Mouse (Mus musculus): ENCODE measurements around the gene Desi1.
"Not testable (repeated sequence)": the region's sequence is repeated elsewhere in the genome, so short reads cannot be mapped to it uniquely, and the experiment has no call there.

The Desi1 gene

DNA sequence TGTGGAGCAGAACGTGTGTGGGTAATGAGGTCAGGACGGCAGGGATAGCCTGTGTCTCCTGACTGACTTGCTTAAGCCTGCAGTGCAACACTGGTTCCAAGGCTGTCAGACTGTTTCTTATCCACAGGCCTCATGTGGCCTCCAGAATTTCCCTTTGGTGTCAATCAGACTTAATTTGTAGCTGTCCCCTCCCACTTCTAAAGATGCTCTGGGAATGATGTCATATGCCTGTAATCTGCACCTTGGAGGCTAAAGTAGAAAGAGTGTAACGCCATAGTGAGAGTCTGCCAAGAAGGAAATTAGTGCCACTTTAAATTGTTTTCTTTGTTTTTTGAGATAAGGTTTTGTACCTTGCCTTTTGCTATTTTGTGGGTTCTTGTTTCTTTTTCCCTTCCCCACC lies 14.4 kb downstream of the Desi1 start:
- no peak for DNase-seq (ENCODE audit: low read depth, low spot score)

DNA sequence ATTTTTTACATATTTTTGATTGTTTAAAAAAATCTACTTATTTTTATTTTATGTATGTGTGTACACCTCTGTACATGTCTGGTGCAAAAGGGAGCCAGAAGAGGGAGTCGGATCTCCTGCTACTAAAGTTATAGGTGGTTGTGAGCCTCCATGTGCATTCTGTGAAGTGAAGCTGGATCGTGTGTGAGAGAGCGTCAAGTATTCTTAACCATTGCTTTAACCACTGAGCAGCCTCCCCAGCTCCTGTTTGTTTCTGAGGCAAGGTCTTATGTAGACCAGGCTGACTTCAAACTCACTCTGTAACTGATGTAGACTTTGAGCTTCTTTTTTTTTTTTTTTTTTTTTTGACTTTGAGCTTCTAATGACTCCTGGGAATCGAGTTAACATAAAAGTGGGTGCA lies 16.2 kb downstream of the Desi1 start:
- peak; percentile 14 for DNase-seq (ENCODE audit: low read depth, low spot score)

DNA sequence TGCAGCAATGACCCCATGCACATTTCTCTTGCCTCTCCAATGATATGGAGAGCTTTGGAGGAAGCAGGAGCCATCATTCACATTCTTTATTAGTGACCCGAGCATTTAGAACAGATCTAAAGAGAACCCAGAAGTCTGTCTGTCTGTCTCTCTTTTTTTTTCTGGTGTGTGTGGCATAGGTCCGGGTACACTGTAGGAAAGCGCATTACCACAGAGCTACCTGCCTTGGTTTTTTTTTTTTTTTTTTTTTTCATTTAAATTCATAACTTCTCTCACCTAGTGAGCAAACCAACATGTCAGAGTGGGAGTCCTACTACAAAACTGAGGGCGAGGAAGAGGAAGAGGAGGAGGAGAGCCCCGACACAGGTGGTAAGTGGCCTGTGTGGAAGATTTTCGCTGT lies 16.8 kb downstream of the Desi1 start:
- no peak for DNase-seq (ENCODE audit: low read depth, low spot score)

DNA sequence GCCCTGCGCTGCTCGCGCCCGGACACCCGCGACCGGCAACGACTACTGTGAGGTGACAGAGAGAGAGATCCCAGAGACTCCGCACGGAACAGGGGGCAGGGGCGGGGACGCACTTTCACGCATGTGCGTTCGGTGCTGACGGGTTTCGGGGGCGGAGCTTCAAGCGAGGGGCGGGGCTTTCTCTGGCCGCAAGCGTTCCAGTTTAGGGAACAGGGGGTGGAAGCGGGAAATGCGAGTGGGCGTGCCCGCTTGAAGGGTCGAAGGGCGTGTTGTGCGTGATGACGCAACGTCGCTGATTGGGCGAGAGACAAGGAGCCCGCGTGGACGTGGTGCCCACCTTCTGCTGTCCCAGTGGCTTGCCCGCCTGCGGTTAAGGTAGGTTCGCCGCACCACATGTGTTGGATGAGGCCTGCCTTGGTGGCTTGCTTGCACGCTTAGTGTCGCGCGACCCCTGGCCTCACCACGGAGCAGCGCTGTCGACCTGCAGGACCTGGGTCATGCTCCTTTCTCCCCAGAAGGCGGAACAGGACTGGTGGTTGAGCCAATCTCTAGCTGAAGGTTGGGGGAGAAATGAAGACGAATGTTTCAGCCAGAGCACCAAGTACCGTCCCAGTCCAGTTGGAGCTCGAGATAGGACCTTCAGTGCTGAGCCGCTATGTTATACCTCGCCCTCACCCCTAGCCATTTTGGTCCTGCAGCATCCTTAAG lies 17.4 kb downstream of the Desi1 start:
- peak; percentile 99 for DNase-seq (ENCODE audit: low read depth, low spot score)

DNA sequence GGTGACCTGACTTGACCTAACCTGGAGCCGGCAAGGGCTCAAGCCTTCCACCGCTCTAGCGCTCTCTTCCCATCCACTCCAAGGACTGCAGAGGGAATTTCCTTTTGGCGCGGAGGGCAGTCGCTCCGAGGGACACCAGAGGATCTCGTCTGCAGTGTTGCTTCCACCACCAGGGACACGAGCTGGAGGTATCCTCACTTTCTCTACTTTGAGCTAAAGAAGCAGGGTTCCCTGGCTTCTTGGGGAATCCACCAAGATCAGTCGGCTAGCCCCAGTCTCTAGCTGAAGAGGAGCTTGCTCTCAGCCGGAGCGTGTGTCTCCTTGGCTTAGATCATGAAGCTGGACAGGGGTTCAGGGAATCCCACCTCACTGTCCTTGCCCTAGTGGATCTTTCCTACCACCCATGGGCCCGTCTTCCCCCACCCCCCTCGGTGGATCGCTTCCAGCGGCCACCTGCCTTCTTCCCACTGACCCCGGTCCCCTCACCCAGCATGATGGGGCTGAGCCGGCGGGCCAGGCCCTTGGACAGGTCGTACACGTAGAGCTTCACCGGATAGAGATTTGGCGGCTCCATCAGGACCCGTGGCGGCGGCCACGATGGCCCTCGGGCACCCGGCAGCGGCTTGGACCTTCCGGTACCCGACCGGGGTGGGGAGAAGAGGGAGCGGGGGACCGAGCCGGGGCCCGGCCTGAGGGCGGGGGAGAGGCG lies 18.1 kb downstream of the Desi1 start:
- peak; percentile 54 for DNase-seq (ENCODE audit: low read depth, low spot score)

DNA sequence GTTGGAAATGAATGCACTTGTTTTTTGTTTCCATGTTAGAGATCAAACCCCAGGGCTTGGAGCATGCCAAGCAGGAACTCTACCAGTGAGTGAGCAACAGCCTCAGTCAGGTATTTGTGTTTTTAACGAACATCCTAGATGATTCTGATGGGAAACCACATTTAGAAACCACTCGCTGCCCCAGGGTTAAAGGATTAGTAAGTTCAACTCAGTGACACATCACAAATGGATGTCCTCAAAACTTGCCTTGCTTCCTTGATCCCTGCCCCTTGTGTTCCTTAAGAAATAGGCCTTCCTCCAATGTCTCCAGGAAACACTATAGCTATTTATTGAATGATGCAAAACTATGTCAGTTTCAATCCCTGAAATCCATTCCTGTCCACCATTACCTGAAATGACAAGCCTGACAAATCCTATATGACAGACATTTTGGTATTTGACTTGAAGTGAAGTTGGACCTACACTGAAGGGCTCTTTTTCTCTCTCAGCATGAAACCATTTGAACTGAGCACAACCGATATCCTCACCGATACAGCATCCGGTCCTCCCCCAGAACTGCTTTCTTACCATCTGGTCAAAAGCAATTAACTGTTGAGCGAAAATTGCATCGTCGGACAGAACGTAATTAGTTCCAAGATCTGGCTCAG lies 18.8 kb downstream of the Desi1 start:
- DNase-seq (ENCODE audit: low read depth, low spot score) = peak; percentile 45

DNA sequence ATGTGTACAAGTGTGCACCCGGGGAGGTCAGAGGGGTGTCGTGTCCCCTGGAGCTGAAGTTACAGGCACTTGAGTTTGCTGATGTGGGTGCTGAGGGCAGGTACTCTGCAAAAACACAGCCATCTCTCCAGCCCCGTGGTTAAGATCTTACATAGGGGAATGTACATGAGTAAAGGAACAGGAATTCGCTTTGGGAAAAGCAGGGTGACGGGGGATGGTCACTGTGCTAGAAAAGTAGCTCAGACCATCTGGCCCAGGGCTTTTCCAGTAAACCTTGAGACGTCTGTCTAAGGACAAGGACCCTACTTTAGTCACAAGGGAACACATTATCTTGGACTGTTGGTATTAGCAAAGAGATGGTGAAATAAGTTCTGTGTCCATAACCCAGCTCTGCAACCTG lies 21.7 kb downstream of the Desi1 start:
- no peak for DNase-seq (ENCODE audit: low read depth, low spot score)

DNA sequence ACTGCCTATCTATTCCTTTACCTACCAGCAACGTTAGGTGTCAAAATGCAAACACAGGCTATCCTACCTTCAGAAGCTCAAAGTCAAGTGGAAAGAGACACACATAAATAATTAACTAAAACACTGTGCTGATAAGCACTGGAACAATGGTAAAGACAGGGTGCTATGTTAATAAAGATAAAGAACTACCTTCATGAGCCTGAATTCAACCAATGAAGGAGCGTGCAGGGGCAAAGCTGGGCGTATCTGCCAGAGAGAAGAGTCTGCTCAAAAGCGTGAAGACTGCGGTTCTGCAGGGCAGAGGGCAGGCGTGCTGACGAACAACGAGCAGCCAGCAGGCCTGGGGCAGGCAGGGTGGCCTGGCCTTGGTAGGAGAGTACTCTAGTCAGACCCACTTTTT lies 29.4 kb downstream of the Desi1 start:
- DNase-seq (ENCODE audit: low read depth, low spot score) = no peak

DNA sequence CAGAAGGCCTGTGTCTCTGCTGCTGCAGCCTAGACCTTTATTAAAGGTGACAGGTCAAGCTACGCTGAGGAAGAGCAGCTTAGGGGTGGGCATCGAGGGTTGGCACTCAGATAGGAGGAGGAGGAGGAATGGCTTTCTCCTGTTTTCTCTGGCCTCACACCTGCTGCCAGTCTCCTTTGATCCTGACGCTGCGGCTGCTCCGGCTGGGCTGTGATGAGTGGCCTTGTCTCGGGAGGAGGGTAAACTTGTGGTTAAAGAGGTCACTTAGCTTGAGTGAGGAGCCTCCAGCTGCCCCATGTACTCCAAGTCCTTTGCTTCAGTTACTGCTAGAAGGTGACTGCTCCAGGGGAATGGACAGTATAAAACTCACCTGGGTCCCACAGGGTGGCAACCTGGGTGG lies 39.7 kb downstream of the Desi1 start:
- DNase-seq (ENCODE audit: low read depth, low spot score) = no peak

DNA sequence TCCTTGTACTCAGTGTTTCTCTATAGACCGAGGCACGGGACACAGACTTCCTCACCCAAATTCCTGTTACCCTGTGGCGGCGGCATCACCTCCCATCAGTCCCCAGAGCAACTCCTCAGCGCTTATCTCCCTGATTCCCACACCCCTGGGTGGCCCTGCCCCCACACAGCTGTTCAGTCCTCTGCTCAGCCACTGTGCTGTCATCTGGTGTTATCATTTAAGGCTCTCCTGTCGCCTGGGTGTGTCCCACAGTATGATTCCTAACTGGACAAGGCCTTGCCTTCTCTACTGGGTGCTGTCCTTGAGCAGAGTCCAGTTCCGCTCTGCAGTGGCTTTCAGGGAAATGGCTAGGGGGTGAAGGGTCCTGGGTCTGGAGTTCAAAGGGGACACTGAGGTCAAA lies 43.1 kb downstream of the Desi1 start:
- DNase-seq (ENCODE audit: low read depth, low spot score) = no peak

DNA sequence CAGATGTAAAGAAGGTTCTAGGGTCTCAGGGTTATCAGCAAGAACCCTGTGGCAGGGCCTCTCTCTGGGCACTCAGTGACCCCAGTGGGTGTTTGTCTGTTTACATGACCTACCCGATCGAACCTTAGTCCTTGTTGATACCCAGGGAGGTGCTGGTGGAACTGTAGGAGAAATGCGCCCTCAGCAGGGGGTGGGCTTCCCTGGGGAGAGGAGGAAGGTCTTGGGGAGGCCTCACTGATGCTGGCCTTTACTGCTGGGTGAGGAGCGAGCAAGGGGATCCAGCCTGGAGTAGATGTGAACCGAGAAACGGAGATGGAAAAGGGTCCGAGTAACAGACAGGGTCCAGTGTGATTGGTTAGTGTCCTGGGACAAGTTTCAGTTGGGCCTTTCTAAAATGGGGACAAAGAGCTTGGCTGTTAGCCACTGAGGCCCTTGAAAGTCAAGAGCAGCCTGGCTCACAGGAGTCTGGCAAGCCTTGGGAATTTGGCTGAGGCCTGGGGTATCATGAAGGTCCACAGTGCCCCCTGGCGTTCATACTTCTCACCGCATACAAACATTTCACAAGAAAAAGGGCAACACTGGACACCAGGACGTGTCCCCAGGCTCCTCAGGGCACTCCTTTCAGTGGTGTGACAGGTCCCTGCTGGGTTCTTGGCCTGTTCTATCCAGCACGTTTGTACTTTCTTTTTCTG lies 44.1 kb downstream of the Desi1 start:
- DNase-seq (ENCODE audit: low read depth, low spot score) = peak; percentile 85

DNA sequence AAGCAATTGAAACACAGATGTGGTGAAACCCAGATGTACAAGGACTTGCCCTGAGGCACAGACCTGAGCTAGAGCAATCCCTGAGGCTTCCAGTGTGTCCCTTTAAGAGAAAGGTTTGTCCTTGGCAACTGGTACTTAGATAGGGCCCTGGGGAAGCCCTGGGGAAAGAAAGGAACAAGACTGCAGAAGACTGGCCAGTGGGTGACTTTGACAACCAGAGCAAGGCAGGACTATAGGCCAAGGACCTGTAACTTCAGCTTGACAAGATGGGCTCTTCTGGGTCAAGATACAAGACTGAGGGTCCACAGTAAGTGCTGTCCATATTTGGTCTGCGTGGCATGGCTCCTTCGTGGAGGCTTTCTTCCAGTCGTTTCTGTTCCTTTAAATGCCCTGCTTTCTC lies 46.0 kb downstream of the Desi1 start, which contains the start of gene Xrcc6:
Gene Xrcc6 (plus strand): TSS at position 190 of the 400 bp plus-strand sequence.
- DNase-seq (ENCODE audit: low read depth, low spot score) = no peak

DNA sequence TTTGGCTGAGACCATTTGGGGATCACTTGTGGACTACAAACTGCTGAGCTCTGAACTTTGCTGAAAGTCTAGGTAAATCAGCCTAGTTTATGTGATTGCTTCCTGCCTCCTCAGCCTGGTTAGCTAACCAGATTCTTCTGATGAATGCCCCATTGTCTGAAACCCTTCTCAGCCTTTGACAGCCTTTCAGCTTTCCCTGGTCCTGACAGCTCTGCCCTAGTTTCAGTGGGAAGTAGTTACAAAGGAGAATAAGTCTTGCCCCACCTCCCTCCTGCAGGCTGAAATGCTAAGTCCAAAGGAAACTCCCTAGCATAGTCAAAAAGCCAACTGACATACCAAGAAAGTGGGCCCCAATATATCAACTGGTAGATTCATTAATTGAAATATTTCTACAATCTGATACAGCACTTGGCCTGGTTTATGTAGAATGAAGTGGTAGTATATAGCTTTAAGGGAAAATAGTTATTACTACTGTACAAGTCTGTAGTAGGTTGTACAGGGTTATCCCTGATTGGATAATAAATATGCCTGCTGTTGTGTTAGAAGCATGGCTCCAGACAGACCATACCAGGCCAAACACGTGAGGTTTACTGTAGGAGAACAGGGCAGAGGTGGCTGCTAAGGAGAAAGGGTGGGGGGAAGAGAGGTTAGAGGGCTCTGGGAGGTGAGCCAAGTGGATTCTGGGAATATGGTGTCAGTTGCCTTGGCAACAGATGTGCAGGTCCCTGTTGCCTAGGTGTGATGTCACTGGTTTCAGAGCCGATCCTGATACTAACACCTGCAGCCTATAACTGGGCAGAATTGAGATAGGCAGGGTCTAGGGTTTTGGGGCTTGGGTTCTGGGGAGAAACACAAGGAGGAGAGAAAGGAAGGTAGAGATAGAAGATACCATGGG lies 48.1 kb downstream of the Desi1 start:
- DNase-seq (ENCODE audit: low read depth, low spot score) = no peak

DNA sequence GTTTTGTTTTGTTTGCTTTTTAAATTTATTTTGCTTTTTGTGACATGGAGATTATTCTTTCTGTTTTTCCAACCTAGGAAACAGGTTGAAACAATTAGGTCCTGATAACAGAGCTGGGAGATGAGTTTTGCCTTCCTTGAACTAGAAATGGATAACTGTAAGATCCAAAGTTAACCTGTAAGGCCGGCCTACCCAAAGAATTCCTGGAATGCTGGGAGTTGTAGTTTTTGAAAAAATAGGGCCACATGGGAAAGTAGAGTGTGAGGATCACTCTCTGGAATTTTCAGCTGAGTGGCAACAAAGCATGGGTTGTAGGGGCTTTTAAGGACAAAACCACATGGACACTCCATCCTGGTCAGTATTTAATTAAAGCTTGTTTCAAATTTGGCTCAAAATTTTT lies 51.5 kb downstream of the Desi1 start:
- DNase-seq (ENCODE audit: low read depth, low spot score) = no peak

DNA sequence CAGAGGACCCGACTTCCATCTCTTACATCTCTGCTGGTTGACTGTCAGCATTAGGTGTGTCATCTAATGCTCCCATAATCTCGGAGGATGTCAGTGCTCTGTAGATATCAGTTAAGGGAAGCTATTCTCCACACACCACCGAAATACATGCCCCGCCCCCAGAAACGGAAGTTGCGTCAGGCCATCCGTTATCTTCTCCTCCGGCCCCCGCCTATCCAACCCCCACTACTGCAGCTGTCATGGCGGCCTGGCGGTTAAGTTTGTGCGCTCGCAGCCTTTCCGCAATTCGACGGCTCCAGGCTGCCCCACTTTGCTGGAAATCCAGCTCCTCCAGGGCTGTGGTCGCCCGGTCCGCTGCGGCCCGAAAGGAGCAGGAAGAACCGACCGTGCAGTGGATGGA lies 53.3 kb downstream of the Desi1 start, which contains the start of gene 1700029P11Rik:
Gene 1700029P11Rik (plus strand): TSS at position 220 of the 400 bp plus-strand sequence.
- DNase-seq (ENCODE audit: low read depth, low spot score) = no peak

DNA sequence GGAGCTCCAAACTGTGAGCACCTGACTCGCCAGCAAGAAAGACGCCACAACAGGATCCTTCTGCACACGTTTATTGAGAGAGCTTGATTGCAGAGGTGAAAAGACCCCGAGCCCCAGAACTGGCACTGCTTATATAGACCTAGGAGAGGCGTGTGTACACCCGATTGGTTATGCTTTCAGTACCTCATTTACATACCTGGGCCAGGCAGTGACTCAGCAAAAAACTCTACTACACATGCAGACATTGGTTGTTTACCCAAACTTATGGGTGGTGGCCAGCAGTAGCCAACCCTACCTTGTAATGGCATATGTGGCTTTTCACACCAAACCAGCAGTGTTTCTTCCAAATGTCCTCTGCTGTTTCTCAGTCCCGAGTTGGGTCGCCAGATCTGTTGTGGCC lies 58.5 kb downstream of the Desi1 start:
- DNase-seq (ENCODE audit: low read depth, low spot score) = not testable (repeated sequence)

DNA sequence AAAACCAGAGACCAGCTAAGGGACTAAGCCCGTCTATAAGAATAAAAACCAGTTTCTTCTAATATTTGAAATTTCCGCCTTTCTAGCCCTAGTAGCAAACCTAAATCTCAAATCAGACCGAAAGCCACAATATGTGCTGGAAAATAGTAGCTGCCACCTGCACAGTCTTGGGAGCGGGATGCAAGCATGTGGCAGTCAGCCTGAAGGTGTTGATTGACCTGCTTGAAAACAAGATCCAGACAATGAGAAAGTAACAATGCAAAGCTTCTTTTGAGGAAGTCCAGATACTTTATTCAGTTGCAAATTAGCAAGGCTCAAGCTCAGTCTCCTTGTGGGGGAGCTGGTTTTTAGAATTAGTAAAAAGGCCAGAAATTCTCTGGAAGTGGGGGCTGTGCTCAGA lies 63.2 kb downstream of the Desi1 start:
- DNase-seq (ENCODE audit: low read depth, low spot score) = not testable (repeated sequence)

DNA sequence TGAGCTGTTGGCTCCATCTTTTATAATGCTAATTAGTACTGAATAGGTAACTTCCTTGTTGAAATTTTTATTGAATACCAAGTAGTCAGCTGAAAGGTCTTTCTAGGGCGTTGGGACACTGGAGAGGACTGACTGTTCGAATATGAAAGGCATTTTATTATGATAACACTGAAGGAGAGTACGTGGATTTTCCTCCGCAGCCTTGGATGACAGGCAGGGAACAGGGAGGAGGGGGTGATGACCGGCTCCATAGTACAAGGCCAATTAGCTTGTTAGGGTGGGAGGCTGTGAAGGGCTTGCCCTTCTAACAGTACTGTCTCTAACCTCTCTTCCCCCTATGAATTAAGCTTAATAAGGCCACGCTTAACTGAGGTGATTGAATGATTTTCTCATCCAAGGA lies 64.0 kb downstream of the Desi1 start:
- not testable (repeated sequence) for DNase-seq (ENCODE audit: low read depth, low spot score)

DNA sequence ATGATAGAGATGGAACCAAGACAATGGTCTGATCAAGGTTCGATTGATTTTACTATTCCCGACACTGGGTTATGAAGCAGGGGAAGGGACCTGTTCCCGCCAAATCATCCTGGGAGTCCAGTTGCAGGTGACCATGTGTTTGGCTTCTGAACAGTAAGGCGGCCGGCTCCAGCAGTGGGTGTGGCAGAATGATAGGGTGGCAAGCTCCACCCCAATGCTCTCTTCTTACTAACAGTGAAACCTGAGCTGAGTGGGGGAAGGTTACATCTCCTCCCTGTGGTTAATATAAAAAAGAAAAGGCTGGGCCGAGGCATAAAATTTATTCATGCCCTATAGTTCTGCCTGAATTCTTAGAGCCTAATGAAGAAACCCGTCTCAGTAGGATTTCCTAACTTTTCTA lies 64.5 kb downstream of the Desi1 start:
- peak; percentile 29 for DNase-seq (ENCODE audit: low read depth, low spot score)

DNA sequence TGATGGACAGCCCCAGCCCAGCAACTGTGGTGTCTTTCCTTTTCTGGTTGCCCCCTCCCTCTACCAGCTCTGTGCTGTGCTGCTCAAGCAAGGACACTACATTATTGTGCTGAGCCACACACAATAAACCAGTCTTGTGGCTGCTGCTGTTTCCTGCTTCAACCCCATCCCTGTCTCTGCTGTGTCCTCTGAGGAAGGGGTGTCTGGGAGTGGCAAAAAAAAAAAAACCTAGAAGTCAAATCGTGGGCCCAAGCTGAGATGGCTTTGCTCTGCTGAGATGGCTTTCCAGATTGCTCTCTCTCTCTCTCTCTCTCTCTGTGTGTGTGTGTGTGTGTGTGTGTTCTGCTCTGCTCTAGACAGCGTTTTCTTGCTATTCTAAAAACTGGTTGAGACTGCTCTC lies 65.2 kb downstream of the Desi1 start:
- DNase-seq (ENCODE audit: low read depth, low spot score) = peak; percentile 12

DNA sequence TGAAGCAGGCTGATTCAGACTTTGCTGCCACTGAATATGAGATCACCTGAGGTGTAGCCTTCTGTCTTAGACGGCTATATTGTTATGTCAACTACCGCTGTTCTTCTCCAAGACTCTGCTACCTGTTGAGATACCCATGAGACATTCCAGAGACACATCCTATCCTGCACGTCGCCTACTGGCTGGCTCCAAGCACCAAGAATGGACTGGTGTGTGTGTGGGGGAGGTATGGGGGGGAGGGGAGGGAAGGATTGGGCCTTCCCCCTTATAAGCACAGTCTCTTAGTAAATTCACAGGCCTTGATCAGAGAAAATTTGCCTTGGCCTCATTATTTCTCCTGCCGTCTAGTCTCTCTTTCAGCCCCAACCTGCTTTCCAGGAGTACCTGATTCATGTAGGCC lies 65.8 kb downstream of the Desi1 start:
- DNase-seq (ENCODE audit: low read depth, low spot score) = no peak
